Mouse (Mus musculus) ES-E14 (cell line): ENCODE data around the gene Apbb2. TPM values are rescaled to one million over a fixed set of nuclear protein-coding genes. Genes with fewer than 3 reads are reported as not detected.

Experiments used
- DNase-seq: peaks from one replicate; pipeline ENCODE4 v3.0.0-alpha.2; 2013; ENCODE audit warnings: low read depth, low spot score
- H3K27ac ChIP-seq: 2 replicates; pipeline ENCODE4 v1.5.1; 2012; ENCODE audit warnings: low read depth, mild to moderate bottlenecking, low read length, moderate library complexity, mixed read lengths; ENCODE audit not compliant: poor library complexity, insufficient read depth, severe bottlenecking
- H3K36me3 ChIP-seq: 2 replicates; pipeline ENCODE4 v1.6.1; 2012; ENCODE audit warnings: mild to moderate bottlenecking, low read length, moderate library complexity, mixed read lengths; ENCODE audit not compliant: control insufficient read depth, poor library complexity, insufficient read depth, severe bottlenecking
- H3K4me1 ChIP-seq, 2 experiments: fragments of 150-350 bp in 1 of 2; sonication (generic) in 1 of 2; 2 replicates each; pipeline ENCODE4 v1.6.1; 2012; ENCODE audit warnings: low read length in 2 of 2, mild to moderate bottlenecking in 1 of 2, mixed read lengths in 1 of 2; ENCODE audit not compliant: control insufficient read depth in 2 of 2, insufficient read depth in 2 of 2, poor library complexity in 1 of 2
- H3K4me3 ChIP-seq, 2 experiments: fragments of 150-350 bp in 1 of 2; sonication (generic) in 1 of 2; 2 replicates each; pipeline ENCODE4 v1.5.1; 2012; ENCODE audit warnings: low read length in 2 of 2, low read depth in 1 of 2, mild to moderate bottlenecking in 1 of 2, mixed read lengths in 1 of 2; ENCODE audit not compliant: insufficient read depth in 1 of 2, poor library complexity in 1 of 2, severe bottlenecking in 1 of 2
- H3K9ac ChIP-seq: 2 replicates; pipeline ENCODE4 v1.6.1; 2012; ENCODE audit warnings: low read depth, mild to moderate bottlenecking, low read length, mixed read lengths; ENCODE audit not compliant: poor library complexity, insufficient read depth, severe bottlenecking
- H3K9me3 ChIP-seq: fragments of 150-350 bp; sonication (generic); 2 replicates; pipeline ENCODE4 v1.6.1; 2012; ENCODE audit warnings: low read depth, mild to moderate bottlenecking, low read length; ENCODE audit not compliant: control insufficient read depth, insufficient read depth
- CHD2 ChIP-seq: IDR thresholded peaks from 2 replicates; pipeline ENCODE4 v1.6.1; 2014; ENCODE audit warnings: mild to moderate bottlenecking, low read depth, low read length, inconsistent platforms
- HCFC1 ChIP-seq: IDR thresholded peaks from 2 replicates; pipeline ENCODE4 v1.6.1; 2012; ENCODE audit warnings: low read length, inconsistent platforms, borderline replicate concordance; ENCODE audit not compliant: insufficient read depth
- MAFK ChIP-seq: IDR thresholded peaks from 2 replicates; pipeline ENCODE4 v1.6.1; 2014; ENCODE audit warnings: mild to moderate bottlenecking, low read depth, low read length, inconsistent platforms; ENCODE audit not compliant: insufficient read depth
- ZC3H11A ChIP-seq: IDR thresholded peaks from 2 replicates; pipeline ENCODE4 v1.6.1; 2012; ENCODE audit warnings: low read depth, mild to moderate bottlenecking, inconsistent platforms, low read length, borderline replicate concordance
- ZNF384 ChIP-seq: IDR thresholded peaks from 2 replicates; pipeline ENCODE4 v1.6.1; 2012; ENCODE audit warnings: low read depth, low read length, inconsistent platforms
- in situ Hi-C, 2 experiments: fragments of 600-800 bp; cut with MboI; formaldehyde crosslinking; loops; one replicate each; pipeline ENCODE4 v1.15.1; 2025; ENCODE audit warnings: low sequenced_read_pairs in 2 of 2, inconsistent platforms in 1 of 2; ENCODE audit not compliant: unreplicated experiment in 2 of 2
- total RNA-seq: library from RNA; depleted of rRNA; stranded (reverse); fragments of 300-350 nt; gene quantifications from 2 replicates; pipeline ENCODE4 v1.2.3, GENCODE M21; 2012

Apbb2 gene
- total RNA-seq, 1 experiment = 15.3 TPM

- in situ Hi-C loops = no loop called here
- Histone ChIP-seq H3K27ac (no peak overlapping the region), H3K36me3 (peaks cover 2% of the 10 kb centered on the region; the same call in 1 of the 2 replicates), H3K9me3 (no peaks in the 10 kb centered on the region), H3K4me3 (no peak overlapping the region), H3K4me1 (no peaks in the 10 kb centered on the region), H3K9ac (no peak overlapping the region)
- TF ChIP-seq ZNF384 (no peak), MAFK (no peak), ZC3H11A (no peak), CHD2 (no peak), HCFC1 (no peak)
- no peak for DNase-seq
Observed at GRCm38 (mm10) chr5:66382111-66382510, 236.5 kb downstream of the Apbb2 start.

GRCm38 (mm10) chr5:66378968-66379367, 239.6 kb downstream of the Apbb2 start:
- Histone ChIP-seq H3K9ac (no peak overlapping the region), H3K9me3 (no peaks in the 10 kb centered on the region), H3K4me3 (no peak overlapping the region), H3K4me1 (no peaks in the 10 kb centered on the region), H3K36me3 (peaks cover 2% of the 10 kb centered on the region; the same call in 1 of the 2 replicates), H3K27ac (no peak overlapping the region)
- in situ Hi-C loops = no loop called here
- no peak for TF ChIP-seq ZNF384
- no peak for TF ChIP-seq MAFK
- TF ChIP-seq ZC3H11A = no peak
- TF ChIP-seq HCFC1 = no peak
- no peak for TF ChIP-seq CHD2
- DNase-seq = no peak

- Histone ChIP-seq H3K9ac (no peak overlapping the region), H3K4me3 (no peak overlapping the region), H3K4me1 (no peaks in the 10 kb centered on the region), H3K27ac (no peak overlapping the region), H3K9me3 (no peaks in the 10 kb centered on the region), H3K36me3 (no peaks in the 10 kb centered on the region; the same call in 1 of the 2 replicates)
- DNase-seq = no peak
- in situ Hi-C loops = no loop called here
- TF ChIP-seq CHD2 (no peak), ZC3H11A (no peak), ZNF384 (no peak), MAFK (no peak), HCFC1 (no peak)
Observed at GRCm38 (mm10) chr5:66376589-66377270, 241.9 kb downstream of the Apbb2 start.

GRCm38 (mm10) chr5:66374413-66374812, 244.2 kb downstream of the Apbb2 start:
- no peaks in the 10 kb centered on the region for H3K4me1 ChIP-seq
- TF ChIP-seq HCFC1 (no peak), ZNF384 (no peak), CHD2 (no peak), MAFK (no peak), ZC3H11A (no peak)
- no peak overlapping the region for H3K9ac ChIP-seq
- no peak overlapping the region for H3K27ac ChIP-seq
- in situ Hi-C loops = no loop called here
- no peaks in the 10 kb centered on the region for H3K36me3 ChIP-seq
- H3K9me3 ChIP-seq = no peaks in the 10 kb centered on the region
- no peak for DNase-seq
- no peak overlapping the region for H3K4me3 ChIP-seq
